Mouse (Mus musculus) heart, adult 2 months (tissue): Measurements from ENCODE around the gene Slc10a7. TPM values are rescaled to one million over a fixed set of nuclear protein-coding genes. Genes with fewer than 3 reads are reported as not detected.

Experiments
- DNase-seq, 2 experiments: peaks; one replicate each; pipeline ENCODE4 v3.0.0; 2021
- H3K27ac ChIP-seq: fragments of 200-600 bp; 2 replicates; pipeline ENCODE4 v1.8.1; 2022
- H3K27me3 ChIP-seq: fragments of 200-500 bp; 2 replicates; pipeline ENCODE4 v1.6.1; 2012; ENCODE audit warnings: mild to moderate bottlenecking, low read length, inconsistent platforms, mixed read lengths; ENCODE audit not compliant: control insufficient read depth, insufficient read depth
- H3K36me3 ChIP-seq: fragments of 200-500 bp; 2 replicates; pipeline ENCODE4 v1.6.1; 2012; ENCODE audit warnings: low read length, inconsistent platforms; ENCODE audit not compliant: control insufficient read depth, insufficient read depth
- H3K4me1 ChIP-seq: fragments of 200-500 bp; 2 replicates; pipeline ENCODE4 v1.6.1; 2011; ENCODE audit warnings: low read length; ENCODE audit not compliant: control insufficient read depth, insufficient read depth
- H3K4me3 ChIP-seq: fragments of 200-600 bp; 2 replicates; pipeline ENCODE4 v1.8.1; 2022
- H3K79me2 ChIP-seq: fragments of 200-500 bp; replicated peaks from 2 replicates; pipeline ENCODE4 v1.6.1; 2012; ENCODE audit warnings: mild to moderate bottlenecking, inconsistent platforms, low read length, moderate library complexity, mixed read lengths; ENCODE audit not compliant: control insufficient read depth, insufficient read depth
- H3K9ac ChIP-seq: fragments of 200-500 bp; 2 replicates; pipeline ENCODE4 v1.6.1; 2012; ENCODE audit warnings: low read depth, mild to moderate bottlenecking, control low read depth, inconsistent platforms, low read length, mixed read lengths
- CTCF ChIP-seq: fragments of 200-600 bp; IDR thresholded peaks from 2 replicates; pipeline ENCODE4 v1.8.1; 2022; ENCODE audit warnings: antibody characterized with exemption, mild to moderate bottlenecking, moderate library complexity
- EP300 ChIP-seq: fragments of 200-500 bp; IDR thresholded peaks from 2 replicates; pipeline ENCODE4 v1.6.1; 2011; ENCODE audit warnings: low read depth, low read length, control low read depth; ENCODE audit not compliant: insufficient read depth
- POLR2A ChIP-seq: fragments of 200-500 bp; IDR thresholded peaks from 2 replicates; pipeline ENCODE4 v1.6.1; 2011; ENCODE audit warnings: mild to moderate bottlenecking, low read depth, low read length, control low read depth; ENCODE audit not compliant: insufficient read depth
- WGBS: fragments of 180-500 bp; shearing (Covaris S2); methylation state at CpG from one replicate; pipeline ENCODE4 v1.1.7; 2018; 5-methylcytosine and 5-hydroxymethylcytosine counted together
- intact Hi-C: fragments of 180-260 bp; cut with DNase I; formaldehyde crosslinking; loops from one replicate; pipeline ENCODE4 v1.15.1; 2025
- polyA plus RNA-seq: library from polyadenylated mRNA; depleted of rRNA; stranded (reverse); fragments of >200 nt; gene quantifications from 2 replicates; pipeline ENCODE4 v1.2.3, GENCODE M21; 2012
- total RNA-seq, 2 experiments: library from RNA; stranded (reverse); gene quantifications; 2 replicates each; pipeline ENCODE4 v1.2.3; 2021

The Slc10a7 gene
- total and polyA plus RNA-seq, 3 experiments = 4.1 to 5.4 (median 4.3) TPM

GRCm38 (mm10) chr8:78655351-78656045 lies 146.4 kb downstream of the Slc10a7 start:
- H3K9ac ChIP-seq = no peak overlapping the region
- DNase-seq = no peak
- H3K4me3 ChIP-seq = no peak overlapping the region
- intact Hi-C loops = loop anchor here (10.0 kb wide), 1 partner anchor 239 kb away; no protein-coding TSS in a partner anchor
- no peak overlapping the region for H3K27ac ChIP-seq
- H3K79me2 ChIP-seq = no peaks in the 10 kb centered on the region
- TF ChIP-seq EP300 (no peak), CTCF (no peak), POLR2A (no peak)
- H3K4me1 ChIP-seq = peaks cover 2% of the 10 kb centered on the region; the same call in 1 of the 2 replicates
- H3K36me3 ChIP-seq = no peaks in the 10 kb centered on the region
- WGBS = 52% methylated on average over 1 of the region's 1 CpGs
- H3K27me3 ChIP-seq = no peaks in the 10 kb centered on the region

GRCm38 (mm10) chr8:78656700-78657370 lies 147.7 kb downstream of the Slc10a7 start:
- DNase-seq = no peak
- intact Hi-C loops = loop anchor here (10.0 kb wide), 1 partner anchor 238 kb away; no protein-coding TSS in a partner anchor
- no peak for TF ChIP-seq EP300
- no peak for TF ChIP-seq CTCF
- TF ChIP-seq POLR2A = no peak
- Histone ChIP-seq H3K27me3 (no peaks in the 10 kb centered on the region), H3K79me2 (no peaks in the 10 kb centered on the region), H3K4me1 (peaks cover 2% of the 10 kb centered on the region; the same call in 1 of the 2 replicates), H3K4me3 (no peak overlapping the region), H3K9ac (no peak overlapping the region), H3K27ac (no peak overlapping the region), H3K36me3 (no peaks in the 10 kb centered on the region)
- WGBS = 59% methylated on average over 10 of the region's 10 CpGs

GRCm38 (mm10) chr8:78658172-78658571 lies 149.0 kb downstream of the Slc10a7 start:
- intact Hi-C loops = loop anchor here (10.0 kb wide), 1 partner anchor 237 kb away; no protein-coding TSS in a partner anchor
- no peaks in the 10 kb centered on the region for H3K79me2 ChIP-seq
- H3K36me3 ChIP-seq = no peaks in the 10 kb centered on the region
- no peak for DNase-seq
- no peak overlapping the region for H3K27ac ChIP-seq
- H3K27me3 ChIP-seq = no peaks in the 10 kb centered on the region
- no peak overlapping the region for H3K9ac ChIP-seq
- H3K4me1 ChIP-seq = peaks cover 2% of the 10 kb centered on the region; the same call in 1 of the 2 replicates
- no peak overlapping the region for H3K4me3 ChIP-seq
- 89% methylated on average over 5 of the region's 5 CpGs for WGBS
- TF ChIP-seq CTCF (no peak), POLR2A (no peak), EP300 (no peak)

- H3K79me2 ChIP-seq = no peaks in the 10 kb centered on the region
- no peak overlapping the region for H3K9ac ChIP-seq
- TF ChIP-seq POLR2A = no peak
- 96% methylated on average over 3 of the region's 3 CpGs for WGBS
- no peaks in the 10 kb centered on the region for H3K36me3 ChIP-seq
- intact Hi-C loops = loop anchor here (10.0 kb wide), 1 partner anchor 235 kb away; no protein-coding TSS in a partner anchor
- H3K27me3 ChIP-seq = no peaks in the 10 kb centered on the region
- H3K27ac ChIP-seq = no peak overlapping the region
- peaks cover 2% of the 10 kb centered on the region; the same call in 1 of the 2 replicates for H3K4me1 ChIP-seq
- DNase-seq = no peak
- H3K4me3 ChIP-seq = no peak overlapping the region
These were observed 150.6 kb downstream of the Slc10a7 start for GRCm38 (mm10) chr8:78659617-78660187.

- H3K4me3 ChIP-seq = no peak overlapping the region
- H3K9ac ChIP-seq = no peak overlapping the region
- no peaks in the 10 kb centered on the region for H3K79me2 ChIP-seq
- no peak for DNase-seq
- WGBS = 93% methylated on average over 12 of the region's 12 CpGs
- no peak for TF ChIP-seq CTCF
- no peak for TF ChIP-seq POLR2A
- TF ChIP-seq EP300 = no peak
- no peaks in the 10 kb centered on the region for H3K4me1 ChIP-seq
- intact Hi-C loops = no loop called here
- H3K27ac ChIP-seq = no peak overlapping the region
- no peaks in the 10 kb centered on the region for H3K27me3 ChIP-seq
- no peaks in the 10 kb centered on the region for H3K36me3 ChIP-seq
These were observed 155.3 kb downstream of the Slc10a7 start for GRCm38 (mm10) chr8:78664306-78664940.
